Mouse (Mus musculus): ENCODE results near the gene Atp6v0d1. TPM values are rescaled to one million over a fixed set of nuclear protein-coding genes. Genes with fewer than 3 reads are reported as not detected.

Gene Atp6v0d1
- polyA plus RNA-seq, 1 experiment: 334 TPM

- DNase-seq (ENCODE audit: extremely low spot score in 1 of 2, low spot score in 1 of 2): no peak
Measured at GRCm38 (mm10) chr8:105476161-105476560, 89.7 kb downstream of the Atp6v0d1 start.

- DNase-seq (ENCODE audit: extremely low spot score in 1 of 2, low spot score in 1 of 2): no peak
Measured at GRCm38 (mm10) chr8:105475742-105476141, 90.1 kb downstream of the Atp6v0d1 start.

GRCm38 (mm10) chr8:105475254-105475653, 90.6 kb downstream of the Atp6v0d1 start:
- DNase-seq (ENCODE audit: extremely low spot score in 1 of 2, low spot score in 1 of 2): no peak

GRCm38 (mm10) chr8:105474680-105475079, 91.2 kb downstream of the Atp6v0d1 start:
- no peak for DNase-seq (ENCODE audit: extremely low spot score in 1 of 2, low spot score in 1 of 2)

Other genes starting within 250 kb of the Atp6v0d1 start
- gene Lrrc29, start 239.8 kb downstream of the Atp6v0d1 start, polyA plus RNA-seq (2012; rRNA removed): 3.5 and 4.8 TPM in 2 replicates
- 73.1 and 74.3 TPM in 2 replicates for gene Tmem208, start 239.7 kb downstream of the Atp6v0d1 start, polyA plus RNA-seq (2012; rRNA removed)
- gene Fhod1, start 218.1 kb downstream of the Atp6v0d1 start, polyA plus RNA-seq (2012; rRNA removed): 3.8 and 4.2 TPM in 2 replicates
- gene Slc9a5, start 217.2 kb downstream of the Atp6v0d1 start, polyA plus RNA-seq (2012; rRNA removed): 26.1 and 26.4 TPM in 2 replicates
- gene Plekhg4, start 192.8 kb downstream of the Atp6v0d1 start, polyA plus RNA-seq (2012; rRNA removed): 3.2 TPM in 2 replicates
- gene Kctd19, start 152.5 kb downstream of the Atp6v0d1 start, polyA plus RNA-seq (2012; rRNA removed): not detected in 2 replicates
- 0.34 and 0.53 TPM in 2 replicates for gene Lrrc36, start 152.5 kb downstream of the Atp6v0d1 start, polyA plus RNA-seq (2012; rRNA removed)
- 66.7 and 76.4 TPM in 2 replicates for gene Tppp3, start 94.5 kb downstream of the Atp6v0d1 start, polyA plus RNA-seq (2012; rRNA removed)
- 75.3 and 75.7 TPM in 2 replicates for gene Zdhhc1, start 69.1 kb downstream of the Atp6v0d1 start, polyA plus RNA-seq (2012; rRNA removed)
- gene Hsd11b2, start 47.3 kb downstream of the Atp6v0d1 start, polyA plus RNA-seq (2012; rRNA removed): 0.21 and 0.22 TPM in 2 replicates
- 52.0 and 52.1 TPM in 2 replicates for gene Ripor1, start 39.2 kb upstream of the Atp6v0d1 start, polyA plus RNA-seq (2012; rRNA removed)
- 34.9 and 37.1 TPM in 2 replicates for gene Ctcf, start 70.5 kb upstream of the Atp6v0d1 start, polyA plus RNA-seq (2012; rRNA removed)
- 0.25 and 0.36 TPM in 2 replicates for gene Agrp, start 71.3 kb upstream of the Atp6v0d1 start, polyA plus RNA-seq (2012; rRNA removed)
- gene Carmil2, start 120.2 kb upstream of the Atp6v0d1 start, polyA plus RNA-seq (2012; rRNA removed): 33.6 and 37.2 TPM in 2 replicates
- 42.5 and 46.0 TPM in 2 replicates for gene Acd, start 135.1 kb upstream of the Atp6v0d1 start, polyA plus RNA-seq (2012; rRNA removed)
- gene Pard6a, start 135.1 kb upstream of the Atp6v0d1 start, polyA plus RNA-seq (2012; rRNA removed): 49.5 and 57.0 TPM in 2 replicates
- 0.38 and 0.92 TPM in 2 replicates for gene 4933405L10Rik, start 141.6 kb upstream of the Atp6v0d1 start, polyA plus RNA-seq (2012; rRNA removed)
- 15.6 and 16.0 TPM in 2 replicates for gene Enkd1, start 142.2 kb upstream of the Atp6v0d1 start, polyA plus RNA-seq (2012; rRNA removed)
- gene Gfod2, start 192.6 kb upstream of the Atp6v0d1 start, polyA plus RNA-seq (2012; rRNA removed): 18.1 and 21.5 TPM in 2 replicates

All from frontal cortex, adult 2 months (tissue).